Mouse (Mus musculus): ENCODE data around the gene Utp15. TPM values are rescaled to one million over a fixed set of nuclear protein-coding genes. Genes with fewer than 3 reads are reported as not detected.
A peak's percentile ranks its signal among the peaks of the same experiment; 100 is the strongest.

Utp15 gene
- polyA plus RNA-seq, 1 experiment: 19.2 TPM

- TF ChIP-seq CTCF (IDR thresholded peaks at IDR 0.05; ENCODE audit: borderline replicate concordance, insufficient read depth, low read depth, low read length) (peak; percentile 72; the same call in 1 of the 2 replicates), POLR2A (IDR thresholded peaks at IDR 0.05; ENCODE audit: borderline replicate concordance, insufficient read depth, low read length) (no peak)
- Histone ChIP-seq H3K27ac (ENCODE audit: insufficient read depth, low read length) (no peak overlapping the region), H3K4me3 (replicated peaks; ENCODE audit: insufficient read depth, low read depth, low read length) (peak overlapping the region; percentile 15), H3K27me3 (ENCODE audit: control insufficient read depth, insufficient read depth, low read length) (no peaks in the 10 kb centered on the region), H3K4me1 (ENCODE audit: control insufficient read depth, insufficient read depth, low read length) (no peaks in the 10 kb centered on the region)
- DNase-seq: peak; percentile 62 to 75
- 35% methylated on average over 21 of the region's 21 CpGs for WGBS
These were observed 36.3 kb upstream of the Utp15 start for GRCm38 (mm10) chr13:98298833-98299758.

- Histone ChIP-seq H3K4me3 (replicated peaks; ENCODE audit: insufficient read depth, low read depth, low read length) (no peak overlapping the region), H3K4me1 (ENCODE audit: control insufficient read depth, insufficient read depth, low read length) (no peaks in the 10 kb centered on the region), H3K27me3 (ENCODE audit: control insufficient read depth, insufficient read depth, low read length) (no peaks in the 10 kb centered on the region), H3K27ac (ENCODE audit: insufficient read depth, low read length) (no peak overlapping the region)
- TF ChIP-seq POLR2A (IDR thresholded peaks at IDR 0.05; ENCODE audit: borderline replicate concordance, insufficient read depth, low read length): no peak
- WGBS: 93% methylated on average over 6 of the region's 6 CpGs
- DNase-seq: no peak
These were observed 35.1 kb upstream of the Utp15 start for GRCm38 (mm10) chr13:98297883-98298482.

- DNase-seq: no peak
- TF ChIP-seq CTCF (IDR thresholded peaks at IDR 0.05; ENCODE audit: borderline replicate concordance, insufficient read depth, low read depth, low read length) (no peak), POLR2A (IDR thresholded peaks at IDR 0.05; ENCODE audit: borderline replicate concordance, insufficient read depth, low read length) (no peak)
- no peak overlapping the region for H3K27ac ChIP-seq (ENCODE audit: insufficient read depth, low read length)
- no peaks in the 10 kb centered on the region for H3K4me1 ChIP-seq (ENCODE audit: control insufficient read depth, insufficient read depth, low read length)
- no peaks in the 10 kb centered on the region for H3K27me3 ChIP-seq (ENCODE audit: control insufficient read depth, insufficient read depth, low read length)
- no peak overlapping the region for H3K4me3 ChIP-seq (replicated peaks; ENCODE audit: insufficient read depth, low read depth, low read length)
- whole genome bisulfite sequencing: 35% methylated on average over 5 of the region's 5 CpGs
These were observed 33.2 kb upstream of the Utp15 start for GRCm38 (mm10) chr13:98296072-98296471.

GRCm38 (mm10) chr13:98291712-98292111, 28.9 kb upstream of the Utp15 start:
- Histone ChIP-seq H3K4me1 (ENCODE audit: control insufficient read depth, insufficient read depth, low read length) (no peaks in the 10 kb centered on the region), H3K27me3 (ENCODE audit: control insufficient read depth, insufficient read depth, low read length) (no peaks in the 10 kb centered on the region), H3K27ac (ENCODE audit: insufficient read depth, low read length) (no peak overlapping the region), H3K4me3 (replicated peaks; ENCODE audit: insufficient read depth, low read depth, low read length) (no peak overlapping the region)
- no peak for TF ChIP-seq CTCF (IDR thresholded peaks at IDR 0.05; ENCODE audit: borderline replicate concordance, insufficient read depth, low read depth, low read length)
- TF ChIP-seq POLR2A (IDR thresholded peaks at IDR 0.05; ENCODE audit: borderline replicate concordance, insufficient read depth, low read length): no peak
- WGBS: 86% methylated on average over 8 of the region's 8 CpGs
- DNase-seq: no peak

- Histone ChIP-seq H3K4me3 (replicated peaks; ENCODE audit: insufficient read depth, low read depth, low read length) (no peak overlapping the region), H3K27ac (ENCODE audit: insufficient read depth, low read length) (no peak overlapping the region), H3K27me3 (ENCODE audit: control insufficient read depth, insufficient read depth, low read length) (no peaks in the 10 kb centered on the region), H3K4me1 (ENCODE audit: control insufficient read depth, insufficient read depth, low read length) (no peaks in the 10 kb centered on the region)
- TF ChIP-seq CTCF (IDR thresholded peaks at IDR 0.05; ENCODE audit: borderline replicate concordance, insufficient read depth, low read depth, low read length): no peak
- TF ChIP-seq POLR2A (IDR thresholded peaks at IDR 0.05; ENCODE audit: borderline replicate concordance, insufficient read depth, low read length): no peak
- no peak for DNase-seq
- 30% methylated on average over 2 of the region's 2 CpGs for WGBS
These were observed 27.9 kb upstream of the Utp15 start for GRCm38 (mm10) chr13:98290719-98291118.

GRCm38 (mm10) chr13:98280990-98281650, 18.3 kb upstream of the Utp15 start:
- 75% methylated on average over 12 of the region's 12 CpGs for WGBS
- Histone ChIP-seq H3K27me3 (ENCODE audit: control insufficient read depth, insufficient read depth, low read length) (no peaks in the 10 kb centered on the region; the same call in 1 of the 2 replicates), H3K4me3 (replicated peaks; ENCODE audit: insufficient read depth, low read depth, low read length) (no peak overlapping the region), H3K4me1 (ENCODE audit: control insufficient read depth, insufficient read depth, low read length) (no peaks in the 10 kb centered on the region), H3K27ac (ENCODE audit: insufficient read depth, low read length) (no peak overlapping the region)
- no peak for DNase-seq
- no peak for TF ChIP-seq POLR2A (IDR thresholded peaks at IDR 0.05; ENCODE audit: borderline replicate concordance, insufficient read depth, low read length)
- TF ChIP-seq CTCF (IDR thresholded peaks at IDR 0.05; ENCODE audit: borderline replicate concordance, insufficient read depth, low read depth, low read length): no peak

- H3K27ac ChIP-seq (ENCODE audit: insufficient read depth, low read length): no peak within 1 kb of the TSS
- H3K4me1 ChIP-seq (ENCODE audit: control insufficient read depth, insufficient read depth, low read length): no peaks in the 10 kb centered on the region
- TF ChIP-seq POLR2A (IDR thresholded peaks at IDR 0.05; ENCODE audit: borderline replicate concordance, insufficient read depth, low read length) (no peak), CTCF (IDR thresholded peaks at IDR 0.05; ENCODE audit: borderline replicate concordance, insufficient read depth, low read depth, low read length) (no peak)
- no peak within 1 kb of the TSS for H3K4me3 ChIP-seq (replicated peaks; ENCODE audit: insufficient read depth, low read depth, low read length)
- WGBS: 87% methylated on average over 5 of the region's 5 CpGs
- DNase-seq: no peak
- H3K27me3 ChIP-seq (ENCODE audit: control insufficient read depth, insufficient read depth, low read length): no peaks in the 10 kb centered on the region; the same call in 1 of the 2 replicates
These were observed 16.8 kb upstream of the Utp15 start, which contains the start of gene Gm21976 for GRCm38 (mm10) chr13:98279686-98280085. Gene Gm21976, plus strand, starts transcription at chr13:98279887.

All from cerebellum, adult 2 months (tissue).